Mouse (Mus musculus): ENCODE data around the gene Celf2.
"Not testable (repeated sequence)": the region's sequence is repeated elsewhere in the genome, so short reads cannot be mapped to it uniquely, and the experiment has no call there.

Celf2 gene

GRCm38 (mm10) chr2:7262668-7263067 lies 246.7 kb downstream of the Celf2 start:
- DNase-seq (ENCODE audit: low spot score): not testable (repeated sequence)

GRCm38 (mm10) chr2:7260186-7260585 lies 249.2 kb downstream of the Celf2 start:
- DNase-seq (ENCODE audit: low spot score): peak; percentile 98

GRCm38 (mm10) chr2:7259616-7260015 lies 249.7 kb downstream of the Celf2 start:
- DNase-seq (ENCODE audit: low spot score): peak; percentile 68

GRCm38 (mm10) chr2:7256023-7256422 lies 253.3 kb downstream of the Celf2 start:
- DNase-seq (ENCODE audit: low spot score): no peak

GRCm38 (mm10) chr2:7255386-7255785 lies 254.0 kb downstream of the Celf2 start:
- no peak for DNase-seq (ENCODE audit: low spot score)

- no peak for DNase-seq (ENCODE audit: low spot score)
These were observed 259.0 kb downstream of the Celf2 start for GRCm38 (mm10) chr2:7250314-7250713.

GRCm38 (mm10) chr2:7249002-7249401 lies 260.4 kb downstream of the Celf2 start:
- DNase-seq (ENCODE audit: low spot score): peak; percentile 2

- peak; percentile 89 for DNase-seq (ENCODE audit: low spot score)
These were observed 263.2 kb downstream of the Celf2 start for GRCm38 (mm10) chr2:7245958-7246774.

GRCm38 (mm10) chr2:7242139-7242538 lies 267.2 kb downstream of the Celf2 start:
- no peak for DNase-seq (ENCODE audit: low spot score)

- DNase-seq (ENCODE audit: low spot score): no peak
These were observed 267.8 kb downstream of the Celf2 start for GRCm38 (mm10) chr2:7241523-7241941.

GRCm38 (mm10) chr2:7237283-7237682 lies 272.1 kb downstream of the Celf2 start:
- no peak for DNase-seq (ENCODE audit: low spot score)

GRCm38 (mm10) chr2:7236452-7236851 lies 272.9 kb downstream of the Celf2 start:
- no peak for DNase-seq (ENCODE audit: low spot score)

- no peak for DNase-seq (ENCODE audit: low spot score)
These were observed 274.2 kb downstream of the Celf2 start for GRCm38 (mm10) chr2:7235059-7235741.

GRCm38 (mm10) chr2:7234587-7234986 lies 274.8 kb downstream of the Celf2 start:
- no peak for DNase-seq (ENCODE audit: low spot score)

GRCm38 (mm10) chr2:7233411-7233810 lies 276.0 kb downstream of the Celf2 start:
- DNase-seq (ENCODE audit: low spot score): no peak

- DNase-seq (ENCODE audit: low spot score): no peak
These were observed 282.6 kb downstream of the Celf2 start for GRCm38 (mm10) chr2:7226785-7227184.

- no peak for DNase-seq (ENCODE audit: low spot score)
These were observed 284.9 kb downstream of the Celf2 start for GRCm38 (mm10) chr2:7224346-7225071.

- no peak for DNase-seq (ENCODE audit: low spot score)
These were observed 285.8 kb downstream of the Celf2 start for GRCm38 (mm10) chr2:7223538-7223937.

GRCm38 (mm10) chr2:7222886-7223285 lies 286.5 kb downstream of the Celf2 start:
- DNase-seq (ENCODE audit: low spot score): no peak

GRCm38 (mm10) chr2:7221856-7222255 lies 287.5 kb downstream of the Celf2 start:
- no peak for DNase-seq (ENCODE audit: low spot score)

GRCm38 (mm10) chr2:7218101-7218500 lies 291.3 kb downstream of the Celf2 start:
- DNase-seq (ENCODE audit: low spot score): no peak

- no peak for DNase-seq (ENCODE audit: low spot score)
These were observed 301.5 kb downstream of the Celf2 start for GRCm38 (mm10) chr2:7207691-7208504.
